Mouse (Mus musculus) ES-Bruce4 (cell line): ENCODE measurements around the gene Vipas39. TPM values are rescaled to one million over a fixed set of nuclear protein-coding genes. Genes with fewer than 3 reads are reported as not detected.
"Not testable (repeated sequence)": the region's sequence is repeated elsewhere in the genome, so short reads cannot be mapped to it uniquely, and the experiment has no call there.

Experiments used
- H3K27ac ChIP-seq: 2 replicates; pipeline ENCODE4 v1.5.1; 2012; ENCODE audit warnings: low read length, inconsistent platforms; ENCODE audit not compliant: insufficient read depth
- H3K27me3 ChIP-seq: 2 replicates; pipeline ENCODE4 v1.6.1; 2012; ENCODE audit warnings: mild to moderate bottlenecking, low read length, inconsistent platforms; ENCODE audit not compliant: control insufficient read depth, poor library complexity, insufficient read depth, severe bottlenecking
- H3K36me3 ChIP-seq: 2 replicates; pipeline ENCODE4 v1.6.1; 2012; ENCODE audit warnings: inconsistent platforms, mild to moderate bottlenecking, low read length, moderate library complexity; ENCODE audit not compliant: control insufficient read depth, poor library complexity, insufficient read depth, severe bottlenecking
- H3K4me1 ChIP-seq: one replicate; pipeline ENCODE4 v1.8.1; 2011; ENCODE audit warnings: low read length; ENCODE audit not compliant: control insufficient read depth, insufficient read depth
- H3K4me3 ChIP-seq: 2 replicates; pipeline ENCODE4 v1.5.1; 2011; ENCODE audit warnings: low read depth, mild to moderate bottlenecking, low read length
- H3K9ac ChIP-seq: 2 replicates; pipeline ENCODE4 v1.6.1; 2012; ENCODE audit warnings: low read depth, mild to moderate bottlenecking, inconsistent platforms; ENCODE audit not compliant: poor library complexity, severe bottlenecking
- H3K9me3 ChIP-seq: replicated peaks from 2 replicates; pipeline ENCODE4 v1.6.1; 2012; ENCODE audit warnings: mild to moderate bottlenecking, low read length, inconsistent platforms; ENCODE audit not compliant: control insufficient read depth, poor library complexity, insufficient read depth, severe bottlenecking
- CTCF ChIP-seq: IDR thresholded peaks from one replicate; pipeline ENCODE4 v1.8.1; 2011; ENCODE audit warnings: low read depth, low read length
- EP300 ChIP-seq: IDR thresholded peaks from 2 replicates; pipeline ENCODE4 v1.6.1; 2011; ENCODE audit warnings: low read depth, low read length; ENCODE audit not compliant: insufficient read depth
- POLR2A ChIP-seq: IDR thresholded peaks from one replicate; pipeline ENCODE4 v1.8.1; 2011; ENCODE audit warnings: low read length; ENCODE audit not compliant: insufficient read depth
- polyA plus RNA-seq: library from polyadenylated mRNA; stranded (reverse); fragments of >200 nt; gene quantifications from 2 replicates; pipeline ENCODE4 v1.2.4, GENCODE M21; 2011; ENCODE audit warnings: low read depth; ENCODE audit not compliant: missing spikeins, insufficient read depth, insufficient read length

Vipas39 gene
- polyA plus RNA-seq, 1 experiment: 33.8 TPM

DNA sequence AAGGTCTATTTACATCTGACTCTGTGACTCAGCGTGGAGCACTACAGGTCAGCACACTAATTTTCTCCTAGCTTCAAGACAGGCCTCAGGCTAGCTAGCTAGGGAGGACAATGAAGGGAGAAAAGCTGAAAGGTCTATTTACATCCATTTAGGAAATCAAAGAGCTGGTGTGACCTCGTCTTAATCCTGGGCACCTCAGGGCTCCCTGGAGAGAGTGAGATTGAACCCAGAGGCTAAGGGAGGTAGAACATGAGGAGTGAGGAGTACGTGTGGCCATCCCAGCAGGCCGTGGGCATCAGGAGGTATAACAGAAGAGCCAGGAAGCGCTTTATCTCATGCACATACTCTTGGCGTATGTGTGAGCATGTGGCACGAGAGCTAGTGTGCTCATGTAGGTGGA is 17.6 kb upstream of the Vipas39 start:
- Histone ChIP-seq H3K4me1 (peaks cover 4% of the 10 kb centered on the region), H3K4me3 (no peak overlapping the region), H3K9me3 (no peaks in the 10 kb centered on the region), H3K27me3 (no peaks in the 10 kb centered on the region), H3K27ac (no peak overlapping the region), H3K9ac (no peak overlapping the region), H3K36me3 (no peaks in the 10 kb centered on the region)
- TF ChIP-seq POLR2A (no peak), EP300 (peak; percentile 52; the same call in 1 of the 2 replicates), CTCF (no peak)

DNA sequence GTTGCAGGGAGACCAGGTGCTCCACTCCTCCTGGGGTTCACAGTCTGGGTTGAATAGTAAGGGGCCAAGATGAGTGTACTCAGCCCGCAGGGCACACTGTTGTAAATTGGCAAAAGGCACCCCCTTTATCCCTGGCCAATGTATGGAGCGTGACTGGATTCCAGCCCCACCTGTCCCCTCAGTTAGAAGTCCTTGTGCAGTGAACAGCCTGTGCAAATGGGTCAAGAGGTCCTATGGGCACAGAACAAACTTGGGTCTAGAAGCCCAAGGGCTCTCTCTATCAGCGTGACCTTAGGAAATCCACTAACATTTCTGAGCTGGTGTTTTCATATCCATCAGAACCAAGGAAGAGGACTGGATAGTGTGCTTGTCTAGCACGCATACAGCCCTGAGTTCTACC is 16.7 kb upstream of the Vipas39 start:
- Histone ChIP-seq H3K4me3 (peak overlapping the region; percentile 14), H3K27me3 (no peaks in the 10 kb centered on the region), H3K36me3 (no peaks in the 10 kb centered on the region)

DNA sequence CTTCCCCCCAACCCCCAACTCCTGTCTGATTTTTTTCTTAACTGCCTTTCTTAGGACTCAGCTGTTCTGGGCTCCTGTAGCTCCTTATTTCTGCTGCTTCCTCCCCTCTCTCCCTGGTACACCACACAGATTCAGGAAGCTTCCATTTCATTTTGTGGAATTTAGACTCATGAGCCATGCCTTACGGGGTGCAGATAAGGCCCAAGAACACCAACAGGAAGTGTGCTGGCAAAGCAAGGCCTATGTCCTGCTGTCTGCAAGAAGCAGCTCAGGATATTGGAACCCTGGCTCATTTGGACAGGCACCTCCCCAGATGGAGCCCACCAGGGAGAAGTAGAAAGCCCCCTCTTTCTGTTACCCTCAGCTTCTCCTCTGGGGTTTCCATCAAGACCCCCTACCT is 15.7 kb upstream of the Vipas39 start:
- Histone ChIP-seq H3K9me3 (no peaks in the 10 kb centered on the region), H3K4me3 (no peak overlapping the region), H3K4me1 (peaks cover 4% of the 10 kb centered on the region), H3K36me3 (no peaks in the 10 kb centered on the region; the same call in 1 of the 2 replicates), H3K27ac (no peak overlapping the region), H3K9ac (no peak overlapping the region), H3K27me3 (no peaks in the 10 kb centered on the region)
- TF ChIP-seq EP300 (no peak), CTCF (no peak), POLR2A (no peak)

More for the DNA sequence above, 16.7 kb upstream of the Vipas39 start:
- Histone ChIP-seq H3K9me3 (no peaks in the 10 kb centered on the region), H3K27ac (no peak overlapping the region), H3K4me1 (peaks cover 4% of the 10 kb centered on the region), H3K9ac (no peak overlapping the region)
- no peak for TF ChIP-seq EP300
- TF ChIP-seq POLR2A: no peak
- no peak for TF ChIP-seq CTCF

GRCm38 (mm10) chr12:87279879-87280278 is 13.8 kb upstream of the Vipas39 start:
- peaks cover 7% of the 10 kb centered on the region; the same call in 1 of the 2 replicates for H3K36me3 ChIP-seq
- TF ChIP-seq EP300 (no peak), POLR2A (no peak), CTCF (peak; percentile 83)
- H3K9ac ChIP-seq: no peak overlapping the region
- peaks cover 6% of the 10 kb centered on the region for H3K4me1 ChIP-seq
- no peaks in the 10 kb centered on the region for H3K9me3 ChIP-seq
- H3K27me3 ChIP-seq: no peaks in the 10 kb centered on the region
- peak overlapping the region; percentile 2; the same call in 1 of the 2 replicates for H3K27ac ChIP-seq
- peak overlapping the region; percentile 24 for H3K4me3 ChIP-seq

- peaks cover 10% of the 10 kb centered on the region for H3K36me3 ChIP-seq
- H3K9me3 ChIP-seq: no peaks in the 10 kb centered on the region
- peak overlapping the region; percentile 24; the same call in 1 of the 2 replicates for H3K4me3 ChIP-seq
- H3K27ac ChIP-seq: peak overlapping the region; percentile 2; the same call in 1 of the 2 replicates
- no peak overlapping the region for H3K9ac ChIP-seq
- TF ChIP-seq EP300: no peak
- TF ChIP-seq CTCF: no peak
- no peak for TF ChIP-seq POLR2A
- no peaks in the 10 kb centered on the region for H3K27me3 ChIP-seq
- H3K4me1 ChIP-seq: peaks cover 8% of the 10 kb centered on the region
Measured at GRCm38 (mm10) chr12:87279350-87279749, 13.3 kb upstream of the Vipas39 start.

DNA sequence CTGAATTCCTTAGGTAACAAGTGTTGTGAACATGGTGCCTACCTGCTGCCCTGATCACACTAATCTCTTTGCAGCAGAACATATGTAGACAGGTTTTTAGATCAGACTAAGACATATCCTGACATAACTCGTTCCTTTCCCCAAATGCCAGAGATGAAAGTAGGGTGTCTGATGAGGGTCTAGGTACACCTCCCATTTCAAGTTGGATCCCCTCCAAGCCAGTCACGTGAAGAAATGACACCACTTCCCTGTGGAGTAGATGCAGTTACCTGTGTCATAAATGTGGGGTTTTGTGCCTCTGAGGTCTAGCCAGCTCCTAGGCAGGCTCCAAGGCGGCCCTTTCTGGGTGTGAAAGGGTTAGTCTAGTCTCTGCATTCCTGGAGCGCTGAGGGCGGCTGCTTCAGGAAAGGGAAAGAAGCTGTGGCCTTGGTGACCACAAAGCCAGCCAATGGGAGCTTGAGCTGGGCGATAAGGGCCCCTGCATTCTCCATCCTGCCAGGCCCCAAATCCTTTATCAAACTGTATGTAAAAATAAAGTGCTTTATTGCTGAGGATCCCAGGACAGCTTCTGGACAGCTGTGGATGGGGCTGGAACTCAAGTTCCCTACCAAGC is 12.2 kb upstream of the Vipas39 start:
- H3K27ac ChIP-seq: no peak overlapping the region
- H3K27me3 ChIP-seq: no peaks in the 10 kb centered on the region
- no peak overlapping the region for H3K4me3 ChIP-seq
- H3K9me3 ChIP-seq: no peaks in the 10 kb centered on the region
- no peak overlapping the region for H3K9ac ChIP-seq
- TF ChIP-seq POLR2A (no peak), EP300 (no peak), CTCF (no peak)
- H3K4me1 ChIP-seq: peaks cover 4% of the 10 kb centered on the region
- peaks cover 16% of the 10 kb centered on the region for H3K36me3 ChIP-seq

DNA sequence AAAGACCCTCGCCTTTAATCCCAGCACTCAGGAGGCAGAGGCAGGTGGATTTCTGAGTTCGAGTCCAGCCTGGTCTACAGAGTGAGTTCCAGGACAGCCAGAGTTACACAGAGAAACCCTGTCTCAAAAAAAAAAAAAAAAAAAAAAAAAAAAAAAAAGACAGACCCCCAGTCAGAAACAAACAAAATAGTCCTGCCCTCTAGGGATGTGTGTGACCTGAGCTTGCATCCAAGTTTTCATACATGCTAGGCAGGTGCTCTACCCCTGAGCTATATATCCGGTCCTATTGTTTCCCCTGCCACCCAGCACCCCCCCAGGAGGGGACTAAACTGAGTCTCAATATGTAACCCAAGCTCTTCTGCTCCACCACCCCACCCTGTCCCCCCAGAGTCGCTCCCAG is 11.2 kb upstream of the Vipas39 start:
- H3K27me3 ChIP-seq, H3K9ac ChIP-seq, H3K4me1 ChIP-seq, H3K4me3 ChIP-seq, H3K9me3 ChIP-seq: not testable (repeated sequence)
- H3K27ac ChIP-seq: peak overlapping the region; percentile 86; the same call in 1 of the 2 replicates
- peaks cover 25% of the 10 kb centered on the region for H3K36me3 ChIP-seq
